Mouse (Mus musculus) stomach, postnatal 0 days (tissue): Measurements from ENCODE around the gene Atox1.

Experiments
- CTCF ChIP-seq: IDR thresholded peaks from 2 replicates; pipeline ENCODE4 v1.5.1; 2016; ENCODE audit warnings: antibody characterized with exemption, low read depth, mild to moderate bottlenecking, moderate library complexity
- EP300 ChIP-seq: optimal IDR thresholded peaks from 2 replicates; pipeline ENCODE3; 2016; ENCODE audit warnings: antibody characterized with exemption

GRCm38 (mm10) chr11:55471467-55471866 lies 10.4 kb upstream of the Atox1 start:
- no peak for TF ChIP-seq EP300
- no peak for TF ChIP-seq CTCF
